Mouse (Mus musculus): Measurements from ENCODE around the gene Olfr287. TPM values are rescaled to one million over a fixed set of nuclear protein-coding genes. Genes with fewer than 3 reads are reported as not detected.

Olfr287 gene
- polyA plus RNA-seq, 1 experiment from 2014 or later: 0.21 TPM

- Histone ChIP-seq H3K27ac (replicated peaks) (no peak overlapping the region), H3K4me3 (no peak overlapping the region), H3K27me3 (no peaks in the 10 kb centered on the region), H3K9me3 (no peaks in the 10 kb centered on the region), H3K4me1 (replicated peaks) (peaks cover 6% of the 10 kb centered on the region; the same call in 1 of the 2 replicates), H3K9ac (no peak overlapping the region), H3K4me2 (no peak overlapping the region), H3K36me3 (no peaks in the 10 kb centered on the region)
- WGBS: 84% methylated on average over 4 of the region's 4 CpGs
- ATAC-seq (ENCODE audit: low FRiP score, low read depth): no peak
These were observed 36.4 kb downstream of the Olfr287 start for GRCm38 (mm10) chr15:98184456-98184855.

DNA sequence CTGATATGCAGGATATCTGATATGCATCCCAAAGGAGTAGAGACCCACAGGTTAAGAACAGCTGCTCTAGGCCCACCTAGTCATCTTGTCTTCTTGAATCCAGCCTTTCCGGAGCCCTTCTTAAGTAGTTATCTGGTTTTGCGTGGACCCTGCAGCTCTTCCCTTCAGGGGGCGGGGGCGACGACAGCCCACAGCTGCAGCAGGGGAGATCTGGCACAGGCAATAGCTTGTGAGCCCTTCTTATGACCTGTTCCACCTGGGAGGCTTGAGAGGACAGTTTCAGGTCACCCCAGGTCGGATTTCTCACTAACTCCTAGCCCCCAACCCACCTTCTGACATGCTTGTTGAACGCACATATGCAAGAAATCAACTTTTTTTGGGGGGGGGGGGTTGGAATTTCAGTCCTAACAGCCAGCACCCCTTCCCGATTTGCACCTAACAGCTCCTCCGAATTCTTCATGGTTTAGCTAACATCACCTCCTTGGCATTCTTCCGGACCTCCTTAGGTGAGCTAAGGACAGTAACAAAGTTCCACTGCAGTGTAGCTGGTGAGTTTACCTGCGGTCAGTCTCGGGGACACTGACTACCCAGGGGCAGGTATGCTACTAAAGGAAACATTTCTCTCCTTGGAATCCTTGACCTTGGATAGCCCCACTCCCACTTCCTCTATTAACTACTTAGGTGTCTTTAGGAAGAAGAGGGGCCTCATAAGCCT lies 38.8 kb downstream of the Olfr287 start:
- no peak overlapping the region for H3K27ac ChIP-seq (replicated peaks)
- WGBS: 75% methylated on average over 12 of the region's 12 CpGs
- H3K36me3 ChIP-seq: no peaks in the 10 kb centered on the region
- H3K4me3 ChIP-seq: no peak overlapping the region
- ATAC-seq (ENCODE audit: low FRiP score, low read depth): no peak
- H3K4me1 ChIP-seq (replicated peaks): peaks cover 6% of the 10 kb centered on the region; the same call in 1 of the 2 replicates
- no peak overlapping the region for H3K9ac ChIP-seq
- H3K4me2 ChIP-seq: peak overlapping the region; percentile 64
- H3K27me3 ChIP-seq: no peaks in the 10 kb centered on the region
- no peaks in the 10 kb centered on the region for H3K9me3 ChIP-seq

- Histone ChIP-seq H3K27me3 (no peaks in the 10 kb centered on the region), H3K4me2 (peak overlapping the region; percentile 64), H3K4me1 (replicated peaks) (peaks cover 6% of the 10 kb centered on the region; the same call in 1 of the 2 replicates), H3K9me3 (no peaks in the 10 kb centered on the region), H3K4me3 (peak overlapping the region; percentile 61), H3K9ac (peak overlapping the region; percentile 50), H3K27ac (replicated peaks) (peak overlapping the region; percentile 85), H3K36me3 (no peaks in the 10 kb centered on the region)
- WGBS: under 1% methylated on average over 30 of the region's 30 CpGs
- peak; percentile 99 for ATAC-seq (ENCODE audit: low FRiP score, low read depth)
These were observed 39.6 kb downstream of the Olfr287 start for GRCm38 (mm10) chr15:98181132-98181711.

DNA sequence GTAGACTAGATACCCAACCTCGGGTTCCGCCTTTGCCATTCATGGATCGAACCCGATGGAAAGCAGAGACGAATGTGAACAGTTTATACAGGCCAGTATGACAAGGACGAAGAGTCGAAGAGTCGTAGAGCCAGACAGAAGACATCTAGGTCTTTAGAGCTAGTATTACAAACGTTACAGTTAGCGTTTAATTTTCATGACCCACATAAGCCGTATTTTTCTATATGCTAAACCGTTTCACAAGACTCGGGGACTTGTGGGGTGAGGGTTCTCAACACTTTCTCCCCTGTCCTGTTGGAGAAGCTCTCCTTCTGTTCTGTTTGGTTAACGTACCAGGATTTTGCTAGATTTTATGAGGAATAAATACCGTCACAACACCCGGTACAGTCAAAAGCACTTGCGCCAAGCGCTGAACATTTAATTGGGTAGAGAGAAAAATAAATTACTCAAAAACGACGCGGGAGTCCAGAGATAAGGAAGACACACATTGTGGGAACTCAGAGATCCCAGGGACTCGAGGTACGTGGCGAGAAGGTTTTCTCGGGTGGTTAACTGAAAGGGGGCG lies 40.2 kb downstream of the Olfr287 start:
- ATAC-seq (ENCODE audit: low FRiP score, low read depth): no peak
- no peaks in the 10 kb centered on the region for H3K9me3 ChIP-seq
- no peaks in the 10 kb centered on the region for H3K27me3 ChIP-seq
- peak overlapping the region; percentile 50 for H3K9ac ChIP-seq
- H3K4me3 ChIP-seq: peak overlapping the region; percentile 61
- 4% methylated on average over 26 of the region's 26 CpGs for WGBS
- H3K4me1 ChIP-seq (replicated peaks): peaks cover 6% of the 10 kb centered on the region; the same call in 1 of the 2 replicates
- peak overlapping the region; percentile 64 for H3K4me2 ChIP-seq
- no peaks in the 10 kb centered on the region for H3K36me3 ChIP-seq
- peak overlapping the region; percentile 85 for H3K27ac ChIP-seq (replicated peaks)

GRCm38 (mm10) chr15:98177320-98177719 lies 43.5 kb downstream of the Olfr287 start:
- Histone ChIP-seq H3K9ac (no peak overlapping the region), H3K4me3 (no peak overlapping the region), H3K27me3 (0 out of 2 replicates have a peak, but pooled peaks cover 2% of the 10 kb centered on the region), H3K27ac (replicated peaks) (no peak overlapping the region), H3K4me1 (replicated peaks) (peaks cover 12% of the 10 kb centered on the region), H3K36me3 (no peaks in the 10 kb centered on the region), H3K9me3 (no peaks in the 10 kb centered on the region), H3K4me2 (no peak overlapping the region)
- 79% methylated on average over 3 of the region's 3 CpGs for WGBS
- no peak for ATAC-seq (ENCODE audit: low FRiP score, low read depth)

- 0 out of 2 replicates have a peak, but pooled peaks cover 2% of the 10 kb centered on the region for H3K27me3 ChIP-seq
- no peak overlapping the region for H3K9ac ChIP-seq
- peak overlapping the region; percentile 18; the same call in 1 of the 2 replicates for H3K4me2 ChIP-seq
- ATAC-seq (ENCODE audit: low FRiP score, low read depth): no peak
- H3K36me3 ChIP-seq: no peaks in the 10 kb centered on the region
- 35% methylated on average over 8 of the region's 8 CpGs for WGBS
- H3K4me3 ChIP-seq: no peak overlapping the region
- H3K9me3 ChIP-seq: no peaks in the 10 kb centered on the region
- H3K27ac ChIP-seq (replicated peaks): no peak overlapping the region
- peaks cover 36% of the 10 kb centered on the region for H3K4me1 ChIP-seq (replicated peaks)
These were observed 47.0 kb downstream of the Olfr287 start for GRCm38 (mm10) chr15:98173821-98174220.

GRCm38 (mm10) chr15:98172113-98172512 lies 48.7 kb downstream of the Olfr287 start:
- Histone ChIP-seq H3K4me1 (replicated peaks) (peaks cover 45% of the 10 kb centered on the region), H3K9me3 (no peaks in the 10 kb centered on the region), H3K27me3 (0 out of 2 replicates have a peak, but pooled peaks cover 2% of the 10 kb centered on the region), H3K36me3 (no peaks in the 10 kb centered on the region), H3K4me2 (peak overlapping the region; percentile 82; the same call in 1 of the 2 replicates), H3K4me3 (no peak overlapping the region), H3K9ac (no peak overlapping the region), H3K27ac (replicated peaks) (no peak overlapping the region)
- WGBS: 75% methylated on average over 5 of the region's 5 CpGs
- ATAC-seq (ENCODE audit: low FRiP score, low read depth): no peak

- H3K27me3 ChIP-seq: 0 out of 2 replicates have a peak, but pooled peaks cover 2% of the 10 kb centered on the region
- peaks cover 51% of the 10 kb centered on the region for H3K4me1 ChIP-seq (replicated peaks)
- H3K4me3 ChIP-seq: peak overlapping the region; percentile 58
- H3K27ac ChIP-seq (replicated peaks): no peak overlapping the region
- no peak overlapping the region for H3K9ac ChIP-seq
- no peaks in the 10 kb centered on the region for H3K9me3 ChIP-seq
- 76% methylated on average over 9 of the region's 9 CpGs for WGBS
- no peaks in the 10 kb centered on the region for H3K36me3 ChIP-seq
- no peak for ATAC-seq (ENCODE audit: low FRiP score, low read depth)
- peak overlapping the region; percentile 82 for H3K4me2 ChIP-seq
These were observed 49.9 kb downstream of the Olfr287 start for GRCm38 (mm10) chr15:98170917-98171316.

GRCm38 (mm10) chr15:98170365-98170764 lies 50.5 kb downstream of the Olfr287 start:
- Histone ChIP-seq H3K4me3 (peak overlapping the region; percentile 58), H3K9ac (peak overlapping the region; percentile 68), H3K4me2 (peak overlapping the region; percentile 82), H3K27ac (replicated peaks) (no peak overlapping the region), H3K4me1 (replicated peaks) (peaks cover 51% of the 10 kb centered on the region), H3K9me3 (no peaks in the 10 kb centered on the region), H3K36me3 (no peaks in the 10 kb centered on the region), H3K27me3 (peaks cover 2% of the 10 kb centered on the region; the same call in 1 of the 2 replicates)
- ATAC-seq (ENCODE audit: low FRiP score, low read depth): no peak
- 26% methylated on average over 7 of the region's 7 CpGs for WGBS

DNA sequence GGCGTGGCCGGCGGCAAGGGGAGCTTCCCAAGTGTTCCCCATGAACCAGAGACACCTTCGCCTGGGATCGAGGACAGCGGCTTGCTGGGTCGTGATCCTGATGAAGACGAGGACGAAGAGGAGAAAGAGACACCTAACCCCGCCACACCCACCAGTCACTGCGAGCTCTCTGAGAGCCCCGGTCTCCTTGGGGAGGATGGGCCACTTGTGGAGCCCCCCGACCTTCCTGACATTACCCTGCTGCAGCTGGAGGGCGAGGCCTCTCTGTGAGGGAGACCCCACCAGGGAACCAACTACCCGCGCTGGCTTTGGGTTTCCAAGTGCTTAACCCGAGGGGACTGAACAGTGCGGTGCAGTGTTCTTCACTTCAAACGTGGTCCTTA lies 52.2 kb downstream of the Olfr287 start:
- no peaks in the 10 kb centered on the region; the same call in 1 of the 2 replicates for H3K27me3 ChIP-seq
- H3K9me3 ChIP-seq: no peaks in the 10 kb centered on the region
- WGBS: 3% methylated on average over 19 of the region's 19 CpGs
- peak overlapping the region; percentile 82 for H3K4me2 ChIP-seq
- peak overlapping the region; percentile 68 for H3K9ac ChIP-seq
- H3K4me1 ChIP-seq (replicated peaks): peaks cover 47% of the 10 kb centered on the region
- peak overlapping the region; percentile 58 for H3K4me3 ChIP-seq
- no peaks in the 10 kb centered on the region for H3K36me3 ChIP-seq
- H3K27ac ChIP-seq (replicated peaks): peak overlapping the region; percentile 95; the same call in 1 of the 2 replicates
- no peak for ATAC-seq (ENCODE audit: low FRiP score, low read depth)

DNA sequence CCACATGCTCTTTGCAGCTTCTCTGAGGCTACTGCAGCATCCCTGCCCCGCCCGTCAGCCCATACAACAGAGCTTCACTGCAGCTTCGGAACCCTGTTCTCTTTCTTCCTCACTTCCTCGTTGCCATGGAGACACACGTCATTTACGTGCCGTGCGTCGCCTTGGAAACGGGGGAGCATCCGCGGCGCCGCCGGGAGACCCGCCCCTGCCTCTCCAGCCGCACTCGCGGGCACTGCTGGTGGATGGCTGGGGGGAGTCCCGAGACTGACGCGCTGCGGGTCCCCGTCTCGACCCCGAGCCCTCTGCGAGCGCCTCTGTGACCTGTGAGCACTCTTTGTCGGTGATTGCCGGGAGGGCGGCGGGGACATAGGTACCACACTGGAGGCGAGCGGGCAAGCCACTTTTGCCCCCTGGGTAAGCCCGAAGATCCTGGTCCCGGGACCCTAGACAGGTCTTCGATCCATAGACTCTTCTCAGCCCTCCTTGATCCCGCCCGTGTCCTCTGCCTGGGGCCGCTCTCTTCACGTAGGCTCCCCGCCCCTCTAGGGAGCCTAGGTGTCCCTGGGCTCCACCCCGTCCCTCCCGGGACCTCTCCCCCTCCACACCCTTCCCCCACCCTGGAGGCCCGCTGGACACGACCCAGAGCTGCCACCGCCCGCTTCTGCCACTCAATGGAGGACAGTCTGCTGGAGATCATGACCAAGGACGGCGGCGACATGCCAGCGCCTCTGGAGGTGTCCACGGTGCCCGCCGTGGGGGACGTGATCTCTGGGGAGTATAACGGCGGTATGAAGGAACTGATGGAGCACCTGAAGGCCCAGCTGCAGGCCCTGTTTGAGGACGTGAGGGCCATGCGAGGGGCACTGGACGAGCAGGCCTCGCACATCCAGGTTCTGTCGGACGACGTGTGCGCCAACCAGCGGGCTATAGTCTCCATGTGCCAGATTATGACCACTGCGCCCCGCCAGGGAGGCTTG lies 52.9 kb downstream of the Olfr287 start:
- ATAC-seq (ENCODE audit: low FRiP score, low read depth): peak; percentile 96
- Histone ChIP-seq H3K4me3 (peak overlapping the region; percentile 58), H3K27me3 (no peaks in the 10 kb centered on the region; the same call in 1 of the 2 replicates), H3K9me3 (no peaks in the 10 kb centered on the region), H3K36me3 (no peaks in the 10 kb centered on the region), H3K4me1 (replicated peaks) (peaks cover 46% of the 10 kb centered on the region), H3K27ac (replicated peaks) (peak overlapping the region; percentile 95), H3K9ac (peak overlapping the region; percentile 68), H3K4me2 (peak overlapping the region; percentile 82)
- 1% methylated on average over 69 of the region's 69 CpGs for WGBS
